Mouse (Mus musculus) hindbrain, embryonic 16.5 days (tissue): ENCODE data around the gene Kxd1. TPM values are rescaled to one million over a fixed set of nuclear protein-coding genes. Genes with fewer than 3 reads are reported as not detected.

Source experiments
- ATAC-seq: fragments of 200-750 bp; cut with Nextera tagmentation; 2 replicates; pipeline ENCODE4 v1.8.0; 2017; ENCODE audit warnings: moderate TSS enrichment, moderate library complexity
- H3K27ac ChIP-seq: fragments of 300-500 bp; sonication (generic); 2 replicates; pipeline ENCODE4 v1.5.1; 2014; ENCODE audit warnings: low read depth, mild to moderate bottlenecking, control low read depth, low read length, moderate library complexity
- H3K27me3 ChIP-seq: fragments of 300-500 bp; sonication (generic); replicated peaks from 2 replicates; pipeline ENCODE4 v1.6.1; 2014; ENCODE audit warnings: low read length; ENCODE audit not compliant: control insufficient read depth, insufficient read depth
- H3K36me3 ChIP-seq: fragments of 300-500 bp; sonication (generic); 2 replicates; pipeline ENCODE4 v1.6.1; 2014; ENCODE audit warnings: mild to moderate bottlenecking, low read length, moderate library complexity, mixed read lengths; ENCODE audit not compliant: control insufficient read depth, insufficient read depth
- H3K4me1 ChIP-seq: fragments of 300-500 bp; sonication (generic); 2 replicates; pipeline ENCODE4 v1.6.1; 2014; ENCODE audit warnings: low read depth, low read length; ENCODE audit not compliant: control insufficient read depth, insufficient read depth
- H3K4me2 ChIP-seq: fragments of 300-500 bp; sonication (generic); 2 replicates; pipeline ENCODE4 v1.6.1; 2014; ENCODE audit warnings: mild to moderate bottlenecking, low read length, control low read depth, moderate library complexity
- H3K4me3 ChIP-seq: fragments of 300-500 bp; sonication (generic); 2 replicates; pipeline ENCODE4 v1.5.1; 2014; ENCODE audit warnings: mild to moderate bottlenecking, low read length, control low read depth, moderate library complexity
- H3K9ac ChIP-seq: fragments of 300-500 bp; sonication (generic); 2 replicates; pipeline ENCODE4 v1.6.1; 2014; ENCODE audit warnings: low read depth, mild to moderate bottlenecking, control low read depth, low read length, moderate library complexity
- H3K9me3 ChIP-seq: fragments of 300-500 bp; sonication (generic); 2 replicates; pipeline ENCODE4 v1.6.1; 2014; ENCODE audit warnings: mild to moderate bottlenecking, low read length, moderate library complexity; ENCODE audit not compliant: control insufficient read depth
- WGBS: fragments of 180-500 bp; shearing (Covaris S2); extraction: QIAGEN DNeasy Blood & Tissue Kit; methylation state at CpG from one replicate; pipeline ENCODE4 v1.1.7; 2014; 5-methylcytosine and 5-hydroxymethylcytosine counted together
- polyA plus RNA-seq: library from polyadenylated mRNA; unstranded; fragments of >200 nt; fragmentation: Nextera tagmentation; extraction: Ambion mirVana; gene quantifications from 2 replicates; pipeline ENCODE4 v1.2.1, GENCODE M21; 2015

The Kxd1 gene
- polyA plus RNA-seq, 1 experiment from 2014 or later = 45.2 TPM

- Histone ChIP-seq H3K9ac (peak within 1 kb of the TSS; percentile 93), H3K36me3 (peaks cover 13% of the 10 kb centered on the region), H3K27me3 (no peaks in the 10 kb centered on the region), H3K9me3 (no peaks in the 10 kb centered on the region), H3K4me1 (peaks cover 25% of the 10 kb centered on the region), H3K4me3 (peak within 1 kb of the TSS; percentile 86), H3K4me2 (peak within 1 kb of the TSS; percentile 83), H3K27ac (peak within 1 kb of the TSS; percentile 93)
- ATAC-seq = peak; percentile 89
- WGBS = under 1% methylated on average over 58 of the region's 58 CpGs
Observed at GRCm38 (mm10) chr8:70539077-70539813, 11.5 kb upstream of the Kxd1 start, which contains the start of gene Ell. TSS of gene Ell (plus strand) at chr8:70539457.

- Histone ChIP-seq H3K4me1 (peaks cover 25% of the 10 kb centered on the region), H3K27ac (peak overlapping the region; percentile 93), H3K9ac (peak overlapping the region; percentile 63), H3K4me3 (peak overlapping the region; percentile 86), H3K36me3 (peaks cover 17% of the 10 kb centered on the region), H3K9me3 (no peaks in the 10 kb centered on the region), H3K27me3 (no peaks in the 10 kb centered on the region), H3K4me2 (peak overlapping the region; percentile 83)
- under 1% methylated on average over 32 of the region's 32 CpGs for WGBS
- peak; percentile 72 for ATAC-seq
Observed at GRCm38 (mm10) chr8:70538633-70539076, 10.9 kb upstream of the Kxd1 start.

- WGBS = 15% methylated on average over 24 of the region's 24 CpGs
- peak; percentile 9 for ATAC-seq
- H3K9me3 ChIP-seq = no peaks in the 10 kb centered on the region
Observed at GRCm38 (mm10) chr8:70538024-70538579, 10.3 kb upstream of the Kxd1 start.

GRCm38 (mm10) chr8:70535701-70536100 is 7.9 kb upstream of the Kxd1 start:
- H3K4me2 ChIP-seq = no peak overlapping the region
- peaks cover 29% of the 10 kb centered on the region for H3K36me3 ChIP-seq
- H3K4me1 ChIP-seq = peaks cover 13% of the 10 kb centered on the region
- H3K27ac ChIP-seq = no peak overlapping the region
- H3K27me3 ChIP-seq = no peaks in the 10 kb centered on the region
- H3K9me3 ChIP-seq = no peaks in the 10 kb centered on the region
- 85% methylated on average over 2 of the region's 2 CpGs for WGBS
- no peak overlapping the region for H3K9ac ChIP-seq
- ATAC-seq = no peak
- H3K4me3 ChIP-seq = no peak overlapping the region

More at GRCm38 (mm10) chr8:70538024-70538579, 10.3 kb upstream of the Kxd1 start:
- Histone ChIP-seq H3K4me2 (peak overlapping the region; percentile 83), H3K4me3 (peak overlapping the region; percentile 86), H3K9ac (peak overlapping the region; percentile 62), H3K27me3 (no peaks in the 10 kb centered on the region), H3K27ac (peak overlapping the region; percentile 93), H3K36me3 (peaks cover 17% of the 10 kb centered on the region), H3K4me1 (peaks cover 25% of the 10 kb centered on the region)

GRCm38 (mm10) chr8:70535221-70535620 is 7.5 kb upstream of the Kxd1 start:
- Histone ChIP-seq H3K27ac (no peak overlapping the region), H3K4me3 (no peak overlapping the region), H3K9ac (no peak overlapping the region), H3K36me3 (peaks cover 31% of the 10 kb centered on the region), H3K27me3 (no peaks in the 10 kb centered on the region), H3K4me2 (no peak overlapping the region), H3K9me3 (no peaks in the 10 kb centered on the region), H3K4me1 (peaks cover 8% of the 10 kb centered on the region)
- no peak for ATAC-seq
- WGBS = 93% methylated on average over 3 of the region's 3 CpGs

- H3K4me2 ChIP-seq = no peak overlapping the region
- H3K4me3 ChIP-seq = no peak overlapping the region
- H3K9ac ChIP-seq = no peak overlapping the region
- no peak for ATAC-seq
- H3K27ac ChIP-seq = no peak overlapping the region
- peaks cover 34% of the 10 kb centered on the region for H3K36me3 ChIP-seq
- no peaks in the 10 kb centered on the region for H3K27me3 ChIP-seq
- 94% methylated on average over 12 of the region's 12 CpGs for WGBS
- no peaks in the 10 kb centered on the region for H3K9me3 ChIP-seq
- H3K4me1 ChIP-seq = peaks cover 8% of the 10 kb centered on the region
Observed at GRCm38 (mm10) chr8:70534281-70534680, 6.5 kb upstream of the Kxd1 start.

GRCm38 (mm10) chr8:70530314-70530713 is 2.6 kb upstream of the Kxd1 start:
- Histone ChIP-seq H3K9me3 (no peaks in the 10 kb centered on the region), H3K36me3 (peaks cover 26% of the 10 kb centered on the region), H3K4me3 (no peak overlapping the region), H3K27ac (no peak overlapping the region), H3K9ac (no peak overlapping the region), H3K4me2 (no peak overlapping the region), H3K27me3 (no peaks in the 10 kb centered on the region), H3K4me1 (peaks cover 17% of the 10 kb centered on the region)
- no peak for ATAC-seq
- 92% methylated on average over 2 of the region's 2 CpGs for WGBS

GRCm38 (mm10) chr8:70529741-70530161 is 2.0 kb upstream of the Kxd1 start:
- Histone ChIP-seq H3K4me3 (no peak overlapping the region), H3K4me2 (no peak overlapping the region), H3K27ac (no peak overlapping the region), H3K9me3 (no peaks in the 10 kb centered on the region), H3K27me3 (no peaks in the 10 kb centered on the region), H3K4me1 (peaks cover 17% of the 10 kb centered on the region), H3K9ac (no peak overlapping the region), H3K36me3 (peaks cover 24% of the 10 kb centered on the region)
- 99% methylated on average over 3 of the region's 3 CpGs for WGBS
- no peak for ATAC-seq

GRCm38 (mm10) chr8:70529299-70529698 is 1.5 kb upstream of the Kxd1 start:
- Histone ChIP-seq H3K9me3 (no peaks in the 10 kb centered on the region), H3K27me3 (no peaks in the 10 kb centered on the region), H3K4me3 (no peak overlapping the region), H3K4me1 (peaks cover 17% of the 10 kb centered on the region), H3K9ac (0 out of 2 replicates have a peak overlapping the region, but pooled peaks have one; percentile 2), H3K36me3 (peaks cover 22% of the 10 kb centered on the region), H3K4me2 (no peak overlapping the region), H3K27ac (no peak overlapping the region)
- 90% methylated on average over 5 of the region's 5 CpGs for WGBS
- ATAC-seq = no peak
